Mouse (Mus musculus) megakaryocyte, embryonic 14.5 days (primary cell): ENCODE measurements around the gene Ush1g.

Experiments used
- FLI1 ChIP-seq: IDR thresholded peaks from 2 replicates; pipeline ENCODE4 v1.6.1; 2012; ENCODE audit warnings: low read length, inconsistent platforms, mixed read lengths
- GATA1 ChIP-seq: IDR thresholded peaks from 3 replicates; pipeline ENCODE4 v1.6.1; 2012; ENCODE audit warnings: mixed read lengths, low read length, inconsistent platforms, borderline replicate concordance

GRCm38 (mm10) chr11:115266400-115266778 lies 55.5 kb downstream of the Ush1g start:
- TF ChIP-seq GATA1 (no peak), FLI1 (no peak)
